Mouse (Mus musculus): ENCODE results near the gene Spint4. TPM values are rescaled to one million over a fixed set of nuclear protein-coding genes. Genes with fewer than 3 reads are reported as not detected.
A peak's percentile ranks its signal among the peaks of the same experiment; 100 is the strongest.

Gene Spint4
- total and polyA plus RNA-seq, 3 experiments, result not detected

DNA sequence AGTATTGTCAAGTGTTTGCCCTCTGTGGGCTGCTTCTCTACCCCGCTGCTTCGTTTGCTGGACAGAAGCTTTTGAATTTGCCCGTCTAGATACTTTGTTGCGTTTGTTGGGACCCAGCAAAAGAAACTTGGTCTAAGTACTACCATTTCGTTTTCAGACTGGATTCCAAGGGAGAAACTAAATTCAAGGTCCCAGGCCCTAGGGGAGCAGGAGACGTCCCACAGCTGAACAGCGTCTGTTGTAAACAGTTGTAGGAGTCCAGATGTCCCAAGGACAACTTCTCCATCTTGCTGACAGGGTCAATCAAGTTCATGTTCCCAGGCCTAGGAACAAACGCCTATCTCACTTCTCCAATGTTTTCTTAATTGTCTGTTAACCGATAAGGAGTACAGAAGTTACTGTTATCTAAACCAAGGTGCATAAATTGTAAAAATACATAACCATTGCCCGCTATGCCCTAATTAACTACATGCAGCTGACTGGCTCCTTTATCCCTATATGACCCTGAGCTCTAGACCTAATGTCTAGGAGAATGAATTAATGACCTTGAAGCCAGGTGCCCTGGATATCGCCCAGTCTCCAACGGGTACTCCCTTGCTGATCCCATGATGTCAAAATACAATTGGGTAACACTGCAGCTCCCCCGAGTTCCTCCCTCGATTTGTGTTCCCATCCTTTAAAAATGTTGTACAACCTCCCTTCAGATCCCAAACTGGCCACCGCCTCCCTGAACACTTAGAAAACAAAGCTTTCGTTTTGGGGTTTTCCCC, 21.2 kb upstream of the Spint4 start:
- H3K27ac ChIP-seq (ENCODE audit: insufficient read depth, low read depth), result no peak overlapping the region
- H3K4me2 ChIP-seq (ENCODE audit: insufficient read depth, low read depth, poor library complexity, severe bottlenecking), result no peak overlapping the region
- H3K4me3 ChIP-seq (replicated peaks in 1 of 3; ENCODE audit: low read depth in 2 of 3, low read length in 2 of 3, poor library complexity in 1 of 3), result no peak overlapping the region
- no peak overlapping the region for H3K9ac ChIP-seq (ENCODE audit: insufficient read depth, low read depth)
- H3K36me3 ChIP-seq (replicated peaks in 1 of 2; ENCODE audit: control insufficient read depth in 1 of 2, insufficient read depth in 1 of 2, low read length in 1 of 2), result no peaks in the 10 kb centered on the region
- TF ChIP-seq MYC (IDR thresholded peaks at IDR 0.05; ENCODE audit: low read depth, low read length) (no peak), CHD1 (IDR thresholded peaks at IDR 0.05; ENCODE audit: low read depth, low read length) (no peak), TCF12 (IDR thresholded peaks at IDR 0.05; ENCODE audit: low read depth, low read length) (no peak), MAFK (IDR thresholded peaks at IDR 0.05; ENCODE audit: insufficient replicate concordance, low read length) (no peak), ETS1 (conservative IDR thresholded peaks at IDR 0.05; ENCODE audit: low read depth, low read length) (no peak), ELF1 (IDR thresholded peaks at IDR 0.05; ENCODE audit: low read depth, low read length) (no peak), JUND (conservative IDR thresholded peaks at IDR 0.05; ENCODE audit: low read depth, low read length) (no peak), ZMIZ1 (IDR thresholded peaks at IDR 0.05; ENCODE audit: low read depth, low read length) (no peak), RCOR1 (conservative IDR thresholded peaks at IDR 0.05; ENCODE audit: low read depth, low read length) (no peak), USF2 (conservative IDR thresholded peaks at IDR 0.05; ENCODE audit: low read depth, low read length) (no peak), POLR2A (IDR thresholded peaks at IDR 0.05; ENCODE audit: low read depth, low read length) (no peak), USF1 (IDR thresholded peaks at IDR 0.05; ENCODE audit: low read depth, low read length) (no peak)
- H3K27me3 ChIP-seq (replicated peaks), result peaks cover 35% of the 10 kb centered on the region
- no peaks in the 10 kb centered on the region for H3K79me2 ChIP-seq (replicated peaks; ENCODE audit: control insufficient read depth, extremely low read depth, insufficient read depth, poor library complexity, severe bottlenecking)
- dilution Hi-C loops (cut with MboI; ENCODE audit: extremely low pct_ligation_motif_present, extremely low pct_unique_long_range_greater_than_20kb, low sequenced_read_pairs) (no loop called here), in situ Hi-C loops (cut with MboI; ENCODE audit: low pct_ligation_motif_present, low pct_unique_long_range_greater_than_20kb, low sequenced_read_pairs) (no loop called here)
- DNase-seq (ENCODE audit: extremely low read depth), result no peak
- peaks cover 7% of the 10 kb centered on the region for H3K9me3 ChIP-seq (replicated peaks; ENCODE audit: low read length)
- H3K4me1 ChIP-seq (ENCODE audit: control insufficient read depth in 1 of 2, insufficient read depth in 2 of 2), result peaks cover 5 to 13% of the 10 kb centered on the region in 2 experiments; a peak in 3 of 4 replicates

DNA sequence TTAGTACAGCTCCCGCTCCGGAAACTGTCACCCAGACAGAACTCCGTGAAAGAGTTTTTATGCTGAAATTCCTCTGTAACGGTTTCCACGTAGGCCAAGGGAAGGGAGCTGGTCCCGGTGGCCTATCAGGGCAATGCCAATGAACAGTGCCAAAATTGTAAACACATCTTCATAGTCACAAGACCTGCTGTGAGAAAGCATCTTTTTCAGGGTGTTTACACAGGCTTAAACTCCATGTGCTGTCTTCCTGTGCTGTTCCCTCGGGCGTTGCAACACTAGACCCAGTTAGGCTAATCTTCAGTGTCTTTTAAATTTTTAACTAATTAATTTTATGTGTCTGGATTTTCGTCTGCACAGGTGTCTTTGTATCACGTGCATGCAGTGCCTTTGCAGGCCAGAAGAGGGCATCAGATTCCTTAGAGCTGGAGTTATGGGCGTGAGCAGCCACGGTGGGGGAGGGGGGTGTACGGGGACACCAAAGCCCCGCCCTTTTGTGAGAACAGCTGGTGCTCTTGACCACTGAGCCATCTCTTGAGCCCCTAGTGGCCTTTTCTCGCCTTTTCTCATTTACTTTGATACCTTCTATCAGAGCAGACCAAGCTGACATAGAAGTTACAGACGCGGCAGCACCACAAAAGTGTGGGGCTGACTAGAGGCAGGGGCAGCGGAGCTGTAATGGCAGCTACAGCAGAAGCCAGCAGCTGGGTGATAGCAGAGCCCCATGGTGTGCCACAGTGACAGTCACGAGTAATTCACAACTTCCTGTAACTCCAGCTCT, 19.3 kb upstream of the Spint4 start:
- H3K9me3 ChIP-seq (replicated peaks; ENCODE audit: low read length), result peaks cover 4% of the 10 kb centered on the region
- H3K4me3 ChIP-seq (replicated peaks in 1 of 3; ENCODE audit: low read depth in 2 of 3, low read length in 2 of 3, poor library complexity in 1 of 3), result no peak overlapping the region
- DNase-seq (ENCODE audit: extremely low read depth), result peak; percentile 56
- in situ Hi-C loops (cut with MboI; ENCODE audit: low pct_ligation_motif_present, low pct_unique_long_range_greater_than_20kb, low sequenced_read_pairs), result no loop called here
- H3K79me2 ChIP-seq (replicated peaks; ENCODE audit: control insufficient read depth, extremely low read depth, insufficient read depth, poor library complexity, severe bottlenecking), result no peaks in the 10 kb centered on the region
- H3K9ac ChIP-seq (ENCODE audit: insufficient read depth, low read depth), result no peak overlapping the region
- no peak overlapping the region for H3K4me2 ChIP-seq (ENCODE audit: insufficient read depth, low read depth, poor library complexity, severe bottlenecking)
- dilution Hi-C loops (cut with MboI; ENCODE audit: extremely low pct_ligation_motif_present, extremely low pct_unique_long_range_greater_than_20kb, low sequenced_read_pairs), result no loop called here
- peaks cover 41% of the 10 kb centered on the region for H3K27me3 ChIP-seq (replicated peaks)
- peaks cover 5 to 13% of the 10 kb centered on the region in 2 experiments; a peak in 3 of 4 replicates for H3K4me1 ChIP-seq (ENCODE audit: control insufficient read depth in 1 of 2, insufficient read depth in 2 of 2)
- no peak overlapping the region for H3K27ac ChIP-seq (ENCODE audit: insufficient read depth, low read depth)
- no peaks in the 10 kb centered on the region for H3K36me3 ChIP-seq (replicated peaks in 1 of 2; ENCODE audit: control insufficient read depth in 1 of 2, insufficient read depth in 1 of 2, low read length in 1 of 2)
- TF ChIP-seq SMC3 (IDR thresholded peaks at IDR 0.05; ENCODE audit: low read depth, low read length), result peak; percentile 57
- peak; percentile 94 for TF ChIP-seq BHLHE40 (IDR thresholded peaks at IDR 0.05; ENCODE audit: low read depth, low read length)
- TF ChIP-seq TCF12 (IDR thresholded peaks at IDR 0.05; ENCODE audit: low read depth, low read length), result peak; percentile 27; the same call in 1 of the 2 replicates
- TF ChIP-seq CTCF (conservative IDR thresholded peaks at IDR 0.05 in 1 of 2, IDR thresholded peaks at IDR 0.05 in 1 of 2; ENCODE audit: low read depth in 2 of 2, low read length in 2 of 2), result peak in 1 of 2 experiments; percentile 75; a peak in 3 of 4 replicates
- TF ChIP-seq RAD21 (IDR thresholded peaks at IDR 0.05; ENCODE audit: low read depth, low read length), result peak; percentile 55
- 0 out of 2 replicates have a peak, but pooled peaks have one; percentile 16 for TF ChIP-seq NELFE (IDR thresholded peaks at IDR 0.05; ENCODE audit: low read depth, low read length)
- TF ChIP-seq ZNF384 (IDR thresholded peaks at IDR 0.05; ENCODE audit: low read depth, low read length), result no peak
- no peak for TF ChIP-seq ZC3H11A (IDR thresholded peaks at IDR 0.05; ENCODE audit: low read depth, low read length)
- TF ChIP-seq MAX (IDR thresholded peaks at IDR 0.05; ENCODE audit: low read length), result no peak
- TF ChIP-seq CHD2 (IDR thresholded peaks at IDR 0.05; ENCODE audit: low read length), result peak; percentile 69; the same call in 1 of the 2 replicates
- TF ChIP-seq NRF1 (IDR thresholded peaks at IDR 0.05; ENCODE audit: low read depth, low read length), result peak; percentile 8; the same call in 1 of the 2 replicates
- TF ChIP-seq POLR2AphosphoS2 (IDR thresholded peaks at IDR 0.05; ENCODE audit: low read depth, low read length), result no peak
- peak; percentile 42; the same call in 1 of the 2 replicates for TF ChIP-seq MYC (IDR thresholded peaks at IDR 0.05; ENCODE audit: low read depth, low read length)
- 0 out of 2 replicates have a peak, but pooled peaks have one; percentile 52 for TF ChIP-seq MAZ (IDR thresholded peaks at IDR 0.05; ENCODE audit: low read depth, low read length)
